Mouse (Mus musculus) yolk sac, embryonic 10.5 days (tissue): ENCODE data around the gene Neurod6.
A peak's percentile ranks its signal among the peaks of the same experiment; 100 is the strongest.
"Not testable (repeated sequence)": the region's sequence is repeated elsewhere in the genome, so short reads cannot be mapped to it uniquely, and the experiment has no call there.

Source experiments
- DNase-seq: peaks from one replicate; pipeline ENCODE4 v3.0.0-alpha.2; 2017; ENCODE audit warnings: low spot score

Neurod6 gene

GRCm38 (mm10) chr6:55680974-55681373, at the start of gene Neurod6:
Gene Neurod6, minus strand, starts transcription at chr6:55681263.
- no peak for DNase-seq

GRCm38 (mm10) chr6:55717209-55717608, 36.1 kb upstream of the Neurod6 start:
- peak; percentile 55 for DNase-seq

GRCm38 (mm10) chr6:55715446-55715845, 34.4 kb upstream of the Neurod6 start:
- no peak for DNase-seq

GRCm38 (mm10) chr6:55710913-55711312, 29.9 kb upstream of the Neurod6 start:
- DNase-seq, result not testable (repeated sequence)

GRCm38 (mm10) chr6:55704759-55705104, 23.7 kb upstream of the Neurod6 start:
- DNase-seq, result no peak

- no peak for DNase-seq
These were observed 23.1 kb upstream of the Neurod6 start for GRCm38 (mm10) chr6:55704061-55704758.

GRCm38 (mm10) chr6:55700392-55701386, 19.6 kb upstream of the Neurod6 start:
- DNase-seq, result no peak

GRCm38 (mm10) chr6:55690015-55690531, 9.0 kb upstream of the Neurod6 start:
- DNase-seq, result no peak

GRCm38 (mm10) chr6:55683506-55683905, 2.4 kb upstream of the Neurod6 start:
- no peak for DNase-seq

- no peak for DNase-seq
These were observed 1.8 kb upstream of the Neurod6 start for GRCm38 (mm10) chr6:55682886-55683285.

GRCm38 (mm10) chr6:55678571-55679185, 2.4 kb downstream of the Neurod6 start:
- DNase-seq, result no peak

GRCm38 (mm10) chr6:55677326-55677725, 3.7 kb downstream of the Neurod6 start:
- DNase-seq, result no peak

- DNase-seq, result no peak
These were observed 4.3 kb downstream of the Neurod6 start for GRCm38 (mm10) chr6:55676663-55677311.

GRCm38 (mm10) chr6:55676141-55676662, 4.9 kb downstream of the Neurod6 start:
- DNase-seq, result no peak

GRCm38 (mm10) chr6:55667801-55668200, 13.3 kb downstream of the Neurod6 start:
- no peak for DNase-seq

GRCm38 (mm10) chr6:55661126-55661915, 19.7 kb downstream of the Neurod6 start:
- no peak for DNase-seq

GRCm38 (mm10) chr6:55649996-55650395, 31.1 kb downstream of the Neurod6 start:
- DNase-seq, result no peak

- no peak for DNase-seq
These were observed 31.5 kb downstream of the Neurod6 start for GRCm38 (mm10) chr6:55649581-55649980.

GRCm38 (mm10) chr6:55648886-55649285, 32.2 kb downstream of the Neurod6 start:
- no peak for DNase-seq

GRCm38 (mm10) chr6:55647771-55648280, 33.2 kb downstream of the Neurod6 start:
- DNase-seq, result no peak
